Mouse (Mus musculus) midbrain, postnatal 0 days (tissue): ENCODE data around the gene Epha10. TPM values are rescaled to one million over a fixed set of nuclear protein-coding genes. Genes with fewer than 3 reads are reported as not detected.

ENCODE experiments used
- ATAC-seq: fragments of 200-750 bp; cut with Nextera tagmentation; 2 replicates; pipeline ENCODE4 v1.8.0; 2017; ENCODE audit warnings: moderate number of reproducible peaks, mild to moderate bottlenecking, moderate TSS enrichment, moderate library complexity; ENCODE audit not compliant: low FRiP score
- DNase-seq: peaks from one replicate; pipeline ENCODE4 v3.0.0-alpha.2; 2015; ENCODE audit warnings: low spot score
- H3K27ac ChIP-seq: fragments of 300-500 bp; sonication (generic); 2 replicates; pipeline ENCODE4 v1.5.1; 2014; ENCODE audit warnings: low read depth, mild to moderate bottlenecking, low read length, mixed read lengths
- H3K27me3 ChIP-seq: fragments of 300-500 bp; sonication (generic); 2 replicates; pipeline ENCODE4 v1.6.1; 2014; ENCODE audit warnings: low read length, control low read depth, mixed read lengths; ENCODE audit not compliant: insufficient read depth
- H3K36me3 ChIP-seq: fragments of 300-500 bp; sonication (generic); 2 replicates; pipeline ENCODE4 v1.6.1; 2014; ENCODE audit warnings: low read length, control low read depth, mixed read lengths; ENCODE audit not compliant: insufficient read depth
- H3K4me1 ChIP-seq: fragments of 300-500 bp; sonication (generic); 2 replicates; pipeline ENCODE4 v1.6.1; 2014; ENCODE audit warnings: mild to moderate bottlenecking, control low read depth, antibody characterized with exemption, low read length, mixed read lengths; ENCODE audit not compliant: insufficient read depth
- H3K4me2 ChIP-seq: fragments of 300-500 bp; sonication (generic); 2 replicates; pipeline ENCODE4 v1.6.1; 2014; ENCODE audit warnings: low read depth, mild to moderate bottlenecking, low read length, mixed read lengths; ENCODE audit not compliant: poor library complexity, severe bottlenecking
- H3K4me3 ChIP-seq: fragments of 300-500 bp; sonication (generic); 2 replicates; pipeline ENCODE4 v1.5.1; 2014; ENCODE audit warnings: low read depth, mild to moderate bottlenecking, low read length, moderate library complexity
- H3K9ac ChIP-seq: fragments of 300-500 bp; sonication (generic); replicated peaks from 2 replicates; pipeline ENCODE4 v1.6.1; 2014; ENCODE audit warnings: mild to moderate bottlenecking, low read length, moderate library complexity, mixed read lengths; ENCODE audit not compliant: poor library complexity, severe bottlenecking
- H3K9me3 ChIP-seq: fragments of 300-500 bp; sonication (generic); 2 replicates; pipeline ENCODE4 v1.6.1; 2016; ENCODE audit warnings: low read length, control low read depth
- CTCF ChIP-seq: IDR thresholded peaks from 2 replicates; pipeline ENCODE4 v1.5.1; 2016; ENCODE audit warnings: antibody characterized with exemption, mild to moderate bottlenecking
- WGBS: fragments of 180-500 bp; shearing (Covaris S2); extraction: QIAGEN DNeasy Blood & Tissue Kit; methylation state at CpG from one replicate; pipeline ENCODE4 v1.1.7; 2014; 5-methylcytosine and 5-hydroxymethylcytosine counted together
- polyA plus RNA-seq: library from polyadenylated mRNA; unstranded; fragments of >200 nt; fragmentation: Nextera tagmentation; extraction: Ambion mirVana; gene quantifications from 2 replicates; pipeline ENCODE4 v1.2.1, GENCODE M21; 2015
- total RNA-seq: library from RNA; depleted of rRNA; stranded (reverse); fragments of >200 nt; gene quantifications from 2 replicates; pipeline ENCODE4 v1.2.3, GENCODE M21; 2014

The Epha10 gene
- total and polyA plus RNA-seq, 2 experiments from 2014 or later, result 15.3 to 43.4 TPM

- H3K27ac ChIP-seq, result peak overlapping the region; percentile 93
- peaks cover 18% of the 10 kb centered on the region for H3K36me3 ChIP-seq
- peak overlapping the region; percentile 92 for H3K4me3 ChIP-seq
- H3K9me3 ChIP-seq, result no peaks in the 10 kb centered on the region
- peak overlapping the region; percentile 87 for H3K9ac ChIP-seq
- H3K27me3 ChIP-seq, result no peaks in the 10 kb centered on the region
- DNase-seq, result peak; percentile 95
- TF ChIP-seq CTCF, result no peak
- ATAC-seq, result peak; percentile 58
- WGBS, result 2% methylated on average over 24 of the region's 24 CpGs
- peak overlapping the region; percentile 85 for H3K4me2 ChIP-seq
- H3K4me1 ChIP-seq, result peaks cover 13% of the 10 kb centered on the region
Measured at GRCm38 (mm10) chr4:124849631-124850260, 31.0 kb upstream of the Epha10 start.

- Histone ChIP-seq H3K4me1 (peaks cover 13% of the 10 kb centered on the region), H3K27ac (peak within 1 kb of the TSS; percentile 93), H3K4me3 (peak within 1 kb of the TSS; percentile 92), H3K9me3 (no peaks in the 10 kb centered on the region), H3K4me2 (peak within 1 kb of the TSS; percentile 85), H3K27me3 (no peaks in the 10 kb centered on the region), H3K36me3 (peaks cover 21% of the 10 kb centered on the region), H3K9ac (peak within 1 kb of the TSS; percentile 87)
- peak; percentile 20; the same call in 1 of the 2 replicates for TF ChIP-seq CTCF
- under 1% methylated on average over 72 of the region's 90 CpGs for WGBS
- peak; percentile 96 for DNase-seq
- peak; percentile 91 for ATAC-seq
Measured at GRCm38 (mm10) chr4:124850261-124850913, 30.3 kb upstream of the Epha10 start, which contains the start of gene Yrdc. Yrdc (plus strand) TSS chr4:124850679.

GRCm38 (mm10) chr4:124850933-124851658, 29.6 kb upstream of the Epha10 start, which contains the start of gene 1110065P20Rik:
1110065P20Rik (minus strand) TSS chr4:124851196.
- Histone ChIP-seq H3K4me1 (peaks cover 13% of the 10 kb centered on the region), H3K9ac (peak within 1 kb of the TSS; percentile 87), H3K36me3 (peaks cover 28% of the 10 kb centered on the region), H3K27me3 (no peaks in the 10 kb centered on the region), H3K27ac (peak within 1 kb of the TSS; percentile 93), H3K4me3 (peak within 1 kb of the TSS; percentile 92), H3K9me3 (no peaks in the 10 kb centered on the region), H3K4me2 (peak within 1 kb of the TSS; percentile 85)
- WGBS, result under 1% methylated on average over 71 of the region's 75 CpGs
- DNase-seq (peak; percentile 72), ATAC-seq (peak; percentile 36)
- no peak for TF ChIP-seq CTCF

GRCm38 (mm10) chr4:124856294-124856693, 24.4 kb upstream of the Epha10 start:
- TF ChIP-seq CTCF, result no peak
- Histone ChIP-seq H3K9ac (no peak overlapping the region), H3K27ac (no peak overlapping the region), H3K36me3 (peaks cover 54% of the 10 kb centered on the region), H3K4me2 (no peak overlapping the region), H3K4me3 (no peak overlapping the region), H3K27me3 (no peaks in the 10 kb centered on the region), H3K4me1 (peaks cover 14% of the 10 kb centered on the region; the same call in 1 of the 2 replicates), H3K9me3 (no peaks in the 10 kb centered on the region)
- no peak for DNase-seq
- WGBS, result 97% methylated on average over 8 of the region's 8 CpGs
- ATAC-seq, result no peak

- Histone ChIP-seq H3K4me1 (peaks cover 12% of the 10 kb centered on the region; the same call in 1 of the 2 replicates), H3K36me3 (peaks cover 49% of the 10 kb centered on the region), H3K27ac (no peak overlapping the region), H3K9me3 (no peaks in the 10 kb centered on the region), H3K4me3 (no peak overlapping the region), H3K27me3 (no peaks in the 10 kb centered on the region), H3K4me2 (no peak overlapping the region), H3K9ac (no peak overlapping the region)
- TF ChIP-seq CTCF, result no peak
- WGBS, result 80% methylated on average over 5 of the region's 5 CpGs
- DNase-seq (no peak), ATAC-seq (no peak)
Measured at GRCm38 (mm10) chr4:124858370-124858769, 22.3 kb upstream of the Epha10 start.
